Mouse (Mus musculus) intestine, embryonic 14.5 days (tissue): ENCODE measurements around the gene Fam189b. TPM values are rescaled to one million over a fixed set of nuclear protein-coding genes. Genes with fewer than 3 reads are reported as not detected.
"Not testable (repeated sequence)": the region's sequence is repeated elsewhere in the genome, so short reads cannot be mapped to it uniquely, and the experiment has no call there.

Experiments
- ATAC-seq: fragments of 200-750 bp; cut with Nextera tagmentation; replicated peaks from 2 replicates; pipeline ENCODE4 v1.8.0; 2017; ENCODE audit warnings: low read depth, moderate number of reproducible peaks, moderate TSS enrichment, moderate library complexity; ENCODE audit not compliant: low FRiP score, low TSS enrichment
- DNase-seq: peaks from one replicate; pipeline ENCODE4 v3.0.0-alpha.2; 2018; ENCODE audit warnings: low spot score
- H3K27ac ChIP-seq: fragments of 300-500 bp; sonication (generic); 2 replicates; pipeline ENCODE4 v1.5.1; 2014; ENCODE audit warnings: low read depth, mild to moderate bottlenecking, control low read depth
- H3K27me3 ChIP-seq: fragments of 300-500 bp; sonication (generic); replicated peaks from 2 replicates; pipeline ENCODE4 v1.6.1; 2014; ENCODE audit warnings: low read length, control low read depth; ENCODE audit not compliant: control insufficient read depth, insufficient read depth
- H3K36me3 ChIP-seq: fragments of 300-500 bp; sonication (generic); 2 replicates; pipeline ENCODE4 v1.6.1; 2014; ENCODE audit warnings: low read length, control low read depth; ENCODE audit not compliant: control insufficient read depth, insufficient read depth
- H3K4me1 ChIP-seq: fragments of 300-500 bp; sonication (generic); replicated peaks from 2 replicates; pipeline ENCODE4 v1.6.1; 2014; ENCODE audit warnings: low read length, control low read depth, mixed read lengths; ENCODE audit not compliant: control insufficient read depth, insufficient read depth
- H3K4me2 ChIP-seq: fragments of 300-500 bp; sonication (generic); 2 replicates; pipeline ENCODE4 v1.6.1; 2014; ENCODE audit warnings: low read length
- H3K4me3 ChIP-seq: fragments of 300-500 bp; sonication (generic); 2 replicates; pipeline ENCODE4 v1.5.1; 2014; ENCODE audit warnings: low read depth, low read length, control low read depth, mixed read lengths
- H3K9ac ChIP-seq: fragments of 300-500 bp; sonication (generic); 2 replicates; pipeline ENCODE4 v1.6.1; 2014; ENCODE audit warnings: mild to moderate bottlenecking, low read length
- H3K9me3 ChIP-seq: fragments of 300-500 bp; sonication (generic); 2 replicates; pipeline ENCODE4 v1.6.1; 2016; ENCODE audit warnings: low read length, control low read depth; ENCODE audit not compliant: control insufficient read depth
- WGBS: fragments of 180-500 bp; shearing (Covaris S2); extraction: QIAGEN DNeasy Blood & Tissue Kit; methylation state at CpG from one replicate; pipeline ENCODE4 v1.1.7; 2014; 5-methylcytosine and 5-hydroxymethylcytosine counted together
- polyA plus RNA-seq: library from polyadenylated mRNA; unstranded; fragments of >200 nt; fragmentation: Nextera tagmentation; extraction: Ambion mirVana; gene quantifications from 2 replicates; pipeline ENCODE4 v1.2.1, GENCODE M21; 2014

Gene Fam189b
- polyA plus RNA-seq, 1 experiment from 2014 or later = 29.3 TPM

GRCm38 (mm10) chr3:89214681-89215411 lies 31.9 kb downstream of the Fam189b start, which contains the start of gene Thbs3:
Gene Thbs3, plus strand, starts transcription at chr3:89215180.
- no peak for DNase-seq
- WGBS = 1% methylated on average over 19 of the region's 19 CpGs
- Histone ChIP-seq H3K36me3 (peaks cover 12% of the 10 kb centered on the region), H3K27ac (peak within 1 kb of the TSS; percentile 99), H3K4me1 (peaks cover 21% of the 10 kb centered on the region), H3K27me3 (no peaks in the 10 kb centered on the region), H3K4me3 (peak within 1 kb of the TSS; percentile 95), H3K9ac (peak within 1 kb of the TSS; percentile 85), H3K9me3 (no peaks in the 10 kb centered on the region), H3K4me2 (peak within 1 kb of the TSS; percentile 81)
- no peak for ATAC-seq

- H3K4me3 ChIP-seq = peak overlapping the region; percentile 95
- ATAC-seq (0 out of 2 replicates have a peak, but pooled peaks have one; percentile 12), DNase-seq (peak; percentile 93)
- peak overlapping the region; percentile 44; the same call in 1 of the 2 replicates for H3K9ac ChIP-seq
- peaks cover 2% of the 10 kb centered on the region; the same call in 1 of the 2 replicates for H3K36me3 ChIP-seq
- H3K4me1 ChIP-seq = peaks cover 21% of the 10 kb centered on the region
- H3K9me3 ChIP-seq = no peaks in the 10 kb centered on the region
- H3K4me2 ChIP-seq = peak overlapping the region; percentile 81
- H3K27ac ChIP-seq = no peak overlapping the region
- WGBS = under 1% methylated on average over 6 of the region's 6 CpGs
- no peaks in the 10 kb centered on the region for H3K27me3 ChIP-seq
Measured at GRCm38 (mm10) chr3:89215853-89216252, 32.9 kb downstream of the Fam189b start.

GRCm38 (mm10) chr3:89216407-89216806 lies 33.5 kb downstream of the Fam189b start:
- DNase-seq, H3K4me2 ChIP-seq: not testable (repeated sequence)
- 71% methylated on average over 7 of the region's 7 CpGs for WGBS

GRCm38 (mm10) chr3:89218271-89218670 lies 35.3 kb downstream of the Fam189b start:
- H3K9ac ChIP-seq = no peak overlapping the region
- 88% methylated on average over 1 of the region's 1 CpGs for WGBS
- no peak overlapping the region for H3K4me3 ChIP-seq
- H3K4me1 ChIP-seq = peaks cover 12% of the 10 kb centered on the region; the same call in 1 of the 2 replicates
- DNase-seq (no peak), ATAC-seq (no peak)
- H3K27ac ChIP-seq = no peak overlapping the region
- no peaks in the 10 kb centered on the region for H3K36me3 ChIP-seq
- H3K4me2 ChIP-seq = no peak overlapping the region
- H3K27me3 ChIP-seq = no peaks in the 10 kb centered on the region
- H3K9me3 ChIP-seq = no peaks in the 10 kb centered on the region

More at GRCm38 (mm10) chr3:89216407-89216806, 33.5 kb downstream of the Fam189b start:
- H3K9ac ChIP-seq, H3K27me3 ChIP-seq, H3K27ac ChIP-seq, H3K36me3 ChIP-seq, ATAC-seq, H3K4me3 ChIP-seq, H3K9me3 ChIP-seq: not testable (repeated sequence)
- peaks cover 21% of the 10 kb centered on the region for H3K4me1 ChIP-seq

GRCm38 (mm10) chr3:89219546-89219945 lies 36.6 kb downstream of the Fam189b start:
- no peaks in the 10 kb centered on the region for H3K27me3 ChIP-seq
- ATAC-seq (no peak), DNase-seq (no peak)
- no peaks in the 10 kb centered on the region for H3K36me3 ChIP-seq
- no peak overlapping the region; the same call in 1 of the 2 replicates for H3K27ac ChIP-seq
- no peaks in the 10 kb centered on the region for H3K9me3 ChIP-seq
- WGBS = 32% methylated on average over 8 of the region's 8 CpGs
- no peak overlapping the region for H3K4me3 ChIP-seq
- peaks cover 12% of the 10 kb centered on the region; the same call in 1 of the 2 replicates for H3K4me1 ChIP-seq
- H3K9ac ChIP-seq = no peak overlapping the region
- H3K4me2 ChIP-seq = no peak overlapping the region

- DNase-seq (no peak), ATAC-seq (no peak)
- Histone ChIP-seq H3K9ac (no peak overlapping the region), H3K27ac (no peak overlapping the region), H3K4me3 (no peak overlapping the region), H3K4me2 (no peak overlapping the region), H3K27me3 (no peaks in the 10 kb centered on the region), H3K4me1 (0 out of 2 replicates have a peak, but pooled peaks cover 5% of the 10 kb centered on the region), H3K9me3 (no peaks in the 10 kb centered on the region), H3K36me3 (no peaks in the 10 kb centered on the region)
- 75% methylated on average over 5 of the region's 5 CpGs for WGBS
Measured at GRCm38 (mm10) chr3:89221167-89221566, 38.2 kb downstream of the Fam189b start.

- H3K27me3 ChIP-seq = 0 out of 2 replicates have a peak, but pooled peaks cover 4% of the 10 kb centered on the region
- no peak overlapping the region for H3K4me3 ChIP-seq
- H3K4me1 ChIP-seq = peaks cover 25% of the 10 kb centered on the region
- H3K27ac ChIP-seq = no peak overlapping the region
- no peak for ATAC-seq
- no peak overlapping the region for H3K9ac ChIP-seq
- no peak for DNase-seq
- WGBS = 73% methylated on average over 11 of the region's 11 CpGs
- H3K9me3 ChIP-seq = no peaks in the 10 kb centered on the region
- H3K4me2 ChIP-seq = no peak overlapping the region
- H3K36me3 ChIP-seq = no peaks in the 10 kb centered on the region
Measured at GRCm38 (mm10) chr3:89224796-89225195, 41.9 kb downstream of the Fam189b start.

- ATAC-seq (no peak), DNase-seq (no peak)
- Histone ChIP-seq H3K4me2 (no peak overlapping the region), H3K4me1 (peaks cover 25% of the 10 kb centered on the region), H3K36me3 (no peaks in the 10 kb centered on the region), H3K4me3 (no peak overlapping the region), H3K9me3 (no peaks in the 10 kb centered on the region), H3K9ac (no peak overlapping the region), H3K27ac (no peak overlapping the region), H3K27me3 (0 out of 2 replicates have a peak, but pooled peaks cover 4% of the 10 kb centered on the region)
- WGBS = 64% methylated on average over 12 of the region's 12 CpGs
Measured at GRCm38 (mm10) chr3:89225321-89225815, 42.4 kb downstream of the Fam189b start.
